Mouse (Mus musculus): ENCODE measurements around the gene Lrig1.

The Lrig1 gene

DNA sequence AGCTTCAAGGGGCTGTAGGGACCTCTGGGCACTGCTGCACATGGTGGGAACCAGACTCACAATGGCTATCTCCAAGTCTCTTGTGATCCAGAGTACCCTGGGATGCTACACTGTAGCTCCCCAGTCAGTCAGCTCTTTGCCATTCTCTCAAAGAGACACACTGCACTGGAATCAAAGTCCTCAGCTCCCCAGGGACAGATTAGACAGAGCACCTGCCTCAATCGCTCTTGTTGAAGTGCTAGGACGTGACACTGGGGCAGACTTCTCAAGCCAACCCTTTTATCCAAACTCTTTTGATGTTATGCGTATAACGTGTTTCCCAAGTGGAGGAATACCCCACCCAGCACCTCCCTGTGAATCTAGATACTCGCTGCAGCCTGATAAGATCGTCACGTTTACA, 23.7 kb downstream of the Lrig1 start:
- no peak for DNase-seq (ENCODE audit: low spot score in 2 of 2)

GRCm38 (mm10) chr6:94672426-94672825, 27.5 kb downstream of the Lrig1 start:
- no peak for DNase-seq (ENCODE audit: low spot score in 2 of 2)

- no peak for DNase-seq (ENCODE audit: low spot score in 2 of 2)
Observed at GRCm38 (mm10) chr6:94669370-94669769, 30.6 kb downstream of the Lrig1 start.

DNA sequence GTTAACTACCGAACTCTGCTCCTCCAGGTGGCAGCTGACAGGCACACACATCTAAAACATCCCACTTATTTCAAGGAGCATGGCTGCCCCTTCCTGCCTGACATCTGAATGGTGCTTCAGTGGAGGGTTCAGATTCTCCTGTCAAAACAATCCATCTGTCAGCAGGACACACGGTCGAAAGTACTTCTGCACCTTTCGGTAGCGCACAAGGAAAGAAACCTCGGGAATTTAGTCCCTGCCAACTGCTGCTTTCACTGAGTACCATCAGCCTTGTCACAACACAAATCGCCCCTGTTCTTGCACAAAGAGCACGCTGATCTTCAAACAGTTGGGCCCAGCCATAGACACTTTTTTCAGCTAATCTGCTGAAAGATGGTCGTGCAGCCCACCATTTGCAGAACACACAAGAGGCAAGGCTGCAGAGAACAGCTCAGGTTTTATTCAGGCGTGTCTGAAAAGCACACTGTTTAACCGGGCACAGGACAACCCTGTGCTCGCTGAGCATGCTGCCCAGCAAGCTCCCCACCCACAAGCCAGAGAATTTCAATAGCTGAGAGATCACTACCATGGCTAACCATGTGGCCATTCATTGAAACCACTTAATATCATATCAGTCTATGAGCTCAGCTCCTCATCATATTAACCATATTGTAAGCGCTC, 31.6 kb downstream of the Lrig1 start:
- DNase-seq (ENCODE audit: low spot score in 2 of 2): no peak

DNA sequence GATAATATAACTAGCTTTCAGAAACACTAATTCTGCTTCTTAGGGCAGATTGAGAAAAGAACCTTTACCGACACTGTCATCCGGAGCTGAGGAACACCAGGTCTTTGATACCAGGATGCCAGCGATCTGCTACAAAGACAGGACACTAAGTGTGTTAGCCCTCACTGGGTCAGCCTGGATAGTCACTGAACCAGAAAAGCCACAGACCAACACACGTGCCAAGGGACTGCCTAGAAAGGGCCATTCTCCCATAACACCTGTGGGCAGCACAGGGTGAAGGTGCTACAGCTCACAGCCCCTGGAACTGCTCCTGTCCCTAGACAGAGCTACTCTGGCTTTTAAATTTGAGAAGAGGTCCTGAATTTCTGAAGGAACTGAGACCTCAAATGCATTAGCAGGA, 32.8 kb downstream of the Lrig1 start:
- no peak for DNase-seq (ENCODE audit: low spot score in 2 of 2)

- DNase-seq (ENCODE audit: low spot score in 2 of 2): no peak
Observed at GRCm38 (mm10) chr6:94666432-94667119, 33.4 kb downstream of the Lrig1 start.

DNA sequence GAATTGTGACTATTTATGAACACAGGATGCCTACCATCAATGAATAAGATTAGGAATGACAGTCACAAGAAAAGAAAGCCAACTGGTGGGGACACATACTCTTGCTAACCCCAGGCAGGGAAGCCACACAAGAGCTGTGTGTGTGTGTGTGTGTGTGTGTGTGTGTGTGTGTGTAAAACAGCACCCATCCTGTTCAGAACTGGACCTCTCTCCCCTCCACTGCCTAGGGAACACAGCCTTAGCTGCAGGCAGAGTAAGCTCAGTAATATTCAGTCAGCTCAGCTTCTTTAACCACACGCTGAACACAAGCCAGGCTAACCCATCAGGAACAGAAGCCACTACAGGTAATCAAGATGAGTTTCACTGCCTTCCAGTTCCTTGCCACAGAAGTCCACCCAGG, 34.3 kb downstream of the Lrig1 start:
- no peak for DNase-seq (ENCODE audit: low spot score in 2 of 2)

GRCm38 (mm10) chr6:94665248-94665647, 34.7 kb downstream of the Lrig1 start:
- no peak for DNase-seq (ENCODE audit: low spot score in 2 of 2)

GRCm38 (mm10) chr6:94664000-94664399, 36.0 kb downstream of the Lrig1 start:
- no peak for DNase-seq (ENCODE audit: low spot score in 2 of 2)

DNA sequence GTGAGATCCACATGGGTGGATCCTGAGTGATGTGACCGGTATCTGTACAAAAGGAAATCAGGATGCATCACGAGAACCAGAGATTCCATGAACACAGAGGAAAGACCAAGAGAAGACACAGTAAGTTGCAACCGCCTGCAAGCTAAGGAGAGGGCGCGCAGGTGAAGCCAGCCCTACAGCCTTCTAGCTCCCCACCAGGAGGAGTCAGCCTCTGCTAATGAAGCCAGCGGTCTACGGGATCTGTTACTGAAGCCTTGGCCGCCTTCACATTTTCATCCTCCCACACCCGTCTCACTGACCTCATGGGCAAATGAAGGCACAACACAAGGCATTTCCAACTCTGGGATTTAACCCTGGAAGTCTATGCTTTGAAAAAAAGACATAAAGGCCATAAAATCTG, 38.0 kb downstream of the Lrig1 start:
- DNase-seq (ENCODE audit: low spot score in 2 of 2): no peak

GRCm38 (mm10) chr6:94661321-94661720, 38.6 kb downstream of the Lrig1 start:
- DNase-seq (ENCODE audit: low spot score in 2 of 2): no peak

DNA sequence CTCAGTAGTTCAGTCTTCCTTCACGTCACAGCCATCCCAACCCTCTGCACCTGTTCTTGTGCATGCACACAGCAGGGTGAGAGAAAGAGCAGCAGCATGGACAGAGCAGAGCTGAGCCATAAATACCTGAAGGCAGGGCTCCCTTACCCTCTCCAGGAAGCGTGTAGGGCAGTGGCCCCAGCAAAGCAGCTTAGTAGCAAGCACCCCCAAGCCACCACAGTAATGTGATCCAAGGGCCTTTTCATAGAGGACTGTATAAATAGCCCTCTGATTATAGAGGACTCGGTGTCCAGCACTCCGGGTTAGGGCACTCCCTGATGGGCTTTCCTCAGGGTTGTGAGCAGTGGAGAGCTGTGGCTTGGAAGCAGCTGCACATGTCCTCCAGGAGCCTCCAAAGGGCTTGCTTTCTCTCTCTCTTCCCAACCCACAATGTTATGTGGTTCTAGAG, 40.0 kb downstream of the Lrig1 start:
- no peak for DNase-seq (ENCODE audit: low spot score in 2 of 2)

- no peak for DNase-seq (ENCODE audit: low spot score in 2 of 2)
Observed at GRCm38 (mm10) chr6:94658136-94658480, 41.9 kb downstream of the Lrig1 start.

DNA sequence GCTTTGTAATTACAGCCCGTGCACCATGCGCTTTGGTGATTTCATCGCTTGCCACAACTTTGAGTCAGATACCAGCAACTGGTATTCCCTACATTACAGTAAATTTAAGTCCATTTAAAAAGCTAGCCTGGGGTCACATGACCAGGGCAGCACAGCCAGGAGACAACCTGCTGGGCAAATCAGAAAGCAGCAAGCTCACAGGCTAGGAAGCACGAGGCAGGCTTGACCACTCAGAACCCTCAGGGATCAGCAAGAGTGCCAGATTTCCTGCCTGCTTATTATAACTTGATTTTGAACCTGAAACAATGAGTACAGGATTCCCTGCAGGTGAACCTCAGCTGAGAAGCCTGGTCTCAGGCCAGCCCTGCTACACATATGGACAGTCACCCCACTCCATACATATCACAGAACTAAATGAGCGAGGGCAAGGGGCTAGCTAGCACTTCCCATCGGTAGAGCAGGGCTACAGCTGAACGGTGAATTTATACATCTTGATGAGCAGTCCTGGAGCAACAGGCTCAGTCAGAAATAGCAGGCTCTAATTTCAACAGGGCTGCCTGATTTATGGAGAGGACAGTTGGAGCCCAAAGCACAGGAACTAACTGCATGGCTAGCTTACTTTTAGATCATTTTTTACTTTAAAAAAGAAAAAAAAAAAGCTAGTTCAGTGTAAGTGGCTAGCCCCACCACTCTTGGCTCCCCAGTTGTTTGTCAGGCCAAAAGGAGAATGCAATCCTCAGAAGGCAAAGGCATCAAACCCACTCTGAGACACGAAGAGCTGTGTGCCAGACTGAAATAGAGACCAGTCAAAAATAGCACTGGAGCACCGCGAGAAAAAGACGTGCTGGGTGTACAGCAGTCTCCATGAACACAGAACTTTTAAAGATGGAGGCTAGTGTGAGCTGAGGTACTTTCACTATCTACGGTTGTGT, 42.5 kb downstream of the Lrig1 start:
- no peak for DNase-seq (ENCODE audit: low spot score in 2 of 2)

GRCm38 (mm10) chr6:94655818-94656478, 44.0 kb downstream of the Lrig1 start:
- no peak for DNase-seq (ENCODE audit: low spot score in 2 of 2)

GRCm38 (mm10) chr6:94653388-94654316, 46.3 kb downstream of the Lrig1 start:
- DNase-seq (ENCODE audit: low spot score in 2 of 2): no peak

DNA sequence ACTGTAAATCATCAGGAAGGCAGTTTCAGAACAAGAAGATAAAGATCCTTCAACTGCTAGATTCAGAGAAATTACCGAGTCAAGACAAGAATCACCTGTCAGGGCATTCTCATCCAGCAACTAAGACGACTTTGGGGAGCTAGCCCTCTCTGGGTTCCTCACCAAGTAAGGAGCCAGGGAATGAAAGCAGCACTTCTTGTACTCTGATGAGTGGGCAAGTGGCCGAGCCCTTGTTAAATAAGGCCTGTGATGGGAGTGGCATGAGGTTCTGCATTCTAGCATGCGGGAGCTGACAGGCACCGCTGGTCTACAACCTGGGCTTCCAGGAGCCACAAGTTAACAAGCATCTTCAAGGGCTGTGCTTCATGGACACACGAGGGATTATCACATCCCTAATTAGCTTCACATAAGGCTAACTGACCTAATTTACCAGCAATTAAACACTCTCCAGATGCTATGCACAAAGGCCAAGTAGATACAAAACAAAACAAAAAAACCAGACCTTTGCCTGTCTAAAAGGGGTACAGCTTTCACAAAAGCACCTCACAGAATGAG, 47.2 kb downstream of the Lrig1 start:
- DNase-seq (ENCODE audit: low spot score in 2 of 2): no peak

DNA sequence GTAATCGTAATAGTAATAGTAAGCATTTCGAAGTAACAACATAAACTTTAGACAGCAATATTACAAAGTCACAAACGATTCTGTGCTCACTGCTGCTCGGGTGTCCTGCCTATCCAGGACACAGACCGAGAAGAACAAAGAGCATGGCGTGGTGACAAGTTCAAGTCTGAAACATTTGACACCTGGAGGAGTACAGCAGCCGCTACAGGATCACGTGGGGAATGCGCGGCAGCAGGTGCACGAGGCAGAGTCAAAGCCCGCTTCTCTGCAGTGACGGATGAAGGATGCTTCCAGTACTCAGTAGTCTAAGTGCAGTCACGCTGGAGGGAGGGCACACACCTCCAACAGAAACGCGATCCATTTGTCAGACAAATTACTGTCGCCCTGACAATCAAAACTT, 48.4 kb downstream of the Lrig1 start:
- no peak for DNase-seq (ENCODE audit: low spot score in 2 of 2)

DNA sequence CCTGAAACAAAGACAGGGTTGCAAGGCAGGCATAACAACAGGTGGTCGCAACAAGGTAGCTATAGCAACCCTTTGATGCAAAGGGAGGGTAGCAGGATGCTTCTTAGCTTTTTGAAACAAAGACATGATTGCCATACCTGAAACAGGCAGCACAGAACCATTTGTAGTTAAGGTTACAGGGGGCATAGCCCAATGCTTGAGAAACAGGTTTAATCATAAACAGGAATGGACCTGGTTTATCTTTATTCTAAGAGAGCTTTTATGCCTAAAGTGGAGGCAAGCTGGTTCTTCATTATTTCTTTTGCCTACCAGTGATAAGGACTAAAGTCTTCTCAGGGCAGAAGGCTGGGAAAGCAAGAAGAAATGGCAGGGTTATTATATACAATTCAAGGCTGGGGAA, 50.3 kb downstream of the Lrig1 start:
- DNase-seq (ENCODE audit: low spot score in 2 of 2): no peak

DNA sequence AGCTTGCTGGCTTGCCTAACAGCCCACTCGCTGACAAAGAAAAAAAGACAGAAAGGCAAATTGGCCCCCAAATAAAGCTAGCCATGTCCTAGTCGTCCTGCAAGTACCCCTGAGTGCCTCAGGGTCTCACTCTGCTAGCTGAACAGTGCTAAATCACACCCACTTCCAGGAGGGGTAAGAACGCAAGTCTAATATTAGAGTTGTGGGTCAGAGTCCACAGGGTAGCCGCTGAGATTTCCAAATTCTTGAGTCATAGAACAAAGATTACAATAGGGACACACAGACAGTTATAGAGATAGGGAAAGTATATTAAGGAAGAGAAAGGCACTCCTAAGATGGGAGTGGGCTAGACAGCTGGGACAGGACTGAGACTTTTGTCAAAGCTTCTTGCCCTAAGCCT, 51.5 kb downstream of the Lrig1 start:
- DNase-seq (ENCODE audit: low spot score in 2 of 2): no peak

Measured in urinary bladder, adult 18-20 months (tissue).